Mouse (Mus musculus): ENCODE data around the gene Ube2e1.

Gene Ube2e1

DNA sequence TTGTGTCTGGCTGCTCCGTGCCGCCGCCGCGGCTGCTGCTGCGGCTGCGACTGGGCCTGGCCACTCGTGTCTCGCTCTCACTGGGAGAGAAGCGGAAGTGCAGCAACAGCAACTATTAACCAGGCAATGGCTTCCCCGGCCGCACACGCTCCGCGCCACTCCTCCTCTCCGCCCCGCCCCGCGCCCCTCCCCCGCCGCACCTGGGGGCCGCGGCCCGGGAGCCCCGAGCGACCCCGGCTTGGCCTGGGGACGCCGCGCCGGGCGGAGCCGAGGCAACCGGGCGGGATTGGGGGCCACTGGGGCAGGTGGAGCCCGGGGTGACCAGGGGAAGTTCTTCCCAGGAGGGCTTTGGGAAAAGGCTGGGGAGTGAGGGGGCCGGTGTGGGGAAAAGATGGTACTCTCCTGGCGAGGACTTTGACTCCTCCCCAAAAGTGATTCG lies at the start of gene Ube2e1:
TSS of gene Ube2e1 (minus strand) at position 167 of the 439 bp plus-strand sequence.
- peak; percentile 66 for DNase-seq

DNA sequence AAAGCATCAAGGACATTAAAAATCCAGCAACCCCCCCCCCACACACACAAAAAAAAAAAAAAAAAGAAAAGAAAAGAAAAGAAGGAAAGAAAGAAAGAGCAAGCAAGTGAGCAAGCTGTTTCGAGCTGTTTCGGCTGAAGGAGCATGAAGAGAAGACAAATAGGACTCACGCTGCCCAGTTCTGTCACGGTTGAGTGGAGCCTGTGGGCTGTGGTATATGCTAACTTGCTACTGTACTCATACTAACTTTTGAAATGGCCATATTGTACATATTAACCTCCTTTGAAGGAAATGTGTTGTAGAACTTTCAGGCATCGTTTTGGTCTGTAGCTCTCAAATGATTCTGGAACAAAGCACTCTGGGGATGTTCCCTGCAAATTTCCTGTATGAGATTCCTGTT lies 48.2 kb upstream of the Ube2e1 start:
- no peak for DNase-seq

DNA sequence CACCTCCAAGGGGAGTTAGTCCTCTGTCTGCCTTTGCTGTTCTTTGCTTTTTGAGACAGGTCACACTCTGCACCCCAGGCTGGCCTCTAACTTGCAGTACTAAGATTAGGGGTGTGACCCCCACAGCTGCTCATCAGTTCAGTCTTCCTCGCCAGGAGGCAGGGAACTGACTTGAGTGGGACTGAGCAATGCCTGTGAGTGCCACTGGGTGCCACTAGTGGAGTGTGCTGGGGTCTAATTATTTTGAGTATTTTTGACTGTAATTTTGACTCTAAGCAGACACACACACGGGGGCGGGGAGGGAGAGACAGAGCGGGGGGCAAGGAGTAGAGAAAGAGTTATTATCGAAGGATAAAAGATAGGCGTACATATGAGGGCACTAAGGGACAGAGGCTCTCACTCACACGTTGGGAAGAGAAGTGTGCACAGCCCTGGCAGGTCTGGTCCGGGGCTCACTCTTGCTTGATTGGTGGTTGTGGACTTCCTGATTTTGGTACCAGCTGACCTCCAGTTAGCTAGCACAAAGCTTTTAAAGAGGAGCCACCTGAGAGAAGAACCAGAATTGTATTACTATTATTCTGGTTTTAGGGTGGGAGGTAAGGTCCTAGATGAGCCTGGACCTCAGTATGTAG lies 46.4 kb upstream of the Ube2e1 start:
- no peak for DNase-seq

DNA sequence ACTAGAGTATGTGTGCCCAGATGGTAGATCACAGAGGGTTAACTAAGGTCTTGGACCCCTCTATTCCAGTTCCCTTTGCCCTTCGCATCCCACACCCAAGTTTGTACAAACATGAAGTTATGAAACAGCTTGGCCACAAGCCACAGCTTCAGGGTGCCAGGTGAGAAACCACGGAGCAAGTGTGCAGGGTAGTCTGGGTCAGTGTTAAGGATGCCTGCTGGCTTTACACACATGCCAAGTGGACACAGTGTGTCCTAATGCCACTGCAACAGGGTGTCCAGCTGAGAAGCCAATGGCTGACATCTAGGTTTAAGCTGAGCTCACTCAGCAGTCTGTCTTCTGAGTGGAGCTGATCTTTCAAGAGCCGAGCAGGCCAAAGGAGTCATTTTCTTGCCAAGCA lies 44.5 kb upstream of the Ube2e1 start:
- no peak for DNase-seq

DNA sequence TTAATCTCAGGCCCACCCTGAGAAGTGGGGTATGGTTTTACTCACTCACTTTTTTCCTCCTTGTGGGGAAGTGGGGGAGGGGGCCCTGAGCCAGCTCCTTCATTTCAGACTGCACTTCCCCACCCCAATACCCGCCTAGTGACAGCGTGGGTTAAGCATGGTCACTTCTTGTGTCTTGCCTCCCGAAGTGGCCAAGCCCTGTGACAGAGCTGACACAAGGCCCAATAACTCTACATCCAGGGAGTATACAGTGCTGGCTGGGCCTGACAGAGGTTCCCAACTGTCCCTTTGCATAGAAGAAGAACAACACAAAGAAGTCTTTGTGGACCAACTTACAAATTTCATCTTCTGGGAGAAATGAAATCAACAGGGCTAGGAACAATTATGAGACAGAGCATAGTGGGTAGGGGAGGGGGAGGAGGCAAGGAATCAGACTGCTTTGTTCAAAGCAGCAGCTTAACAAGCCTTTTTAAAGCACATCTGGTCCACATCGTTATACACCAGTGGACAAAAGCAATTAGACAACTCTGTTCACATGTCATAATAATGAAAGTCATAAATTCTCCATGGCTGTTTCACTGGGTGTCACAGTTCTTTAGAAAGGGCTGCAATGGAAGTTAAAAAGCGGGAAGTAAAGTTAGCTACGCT lies 42.2 kb upstream of the Ube2e1 start:
- DNase-seq: no peak

DNA sequence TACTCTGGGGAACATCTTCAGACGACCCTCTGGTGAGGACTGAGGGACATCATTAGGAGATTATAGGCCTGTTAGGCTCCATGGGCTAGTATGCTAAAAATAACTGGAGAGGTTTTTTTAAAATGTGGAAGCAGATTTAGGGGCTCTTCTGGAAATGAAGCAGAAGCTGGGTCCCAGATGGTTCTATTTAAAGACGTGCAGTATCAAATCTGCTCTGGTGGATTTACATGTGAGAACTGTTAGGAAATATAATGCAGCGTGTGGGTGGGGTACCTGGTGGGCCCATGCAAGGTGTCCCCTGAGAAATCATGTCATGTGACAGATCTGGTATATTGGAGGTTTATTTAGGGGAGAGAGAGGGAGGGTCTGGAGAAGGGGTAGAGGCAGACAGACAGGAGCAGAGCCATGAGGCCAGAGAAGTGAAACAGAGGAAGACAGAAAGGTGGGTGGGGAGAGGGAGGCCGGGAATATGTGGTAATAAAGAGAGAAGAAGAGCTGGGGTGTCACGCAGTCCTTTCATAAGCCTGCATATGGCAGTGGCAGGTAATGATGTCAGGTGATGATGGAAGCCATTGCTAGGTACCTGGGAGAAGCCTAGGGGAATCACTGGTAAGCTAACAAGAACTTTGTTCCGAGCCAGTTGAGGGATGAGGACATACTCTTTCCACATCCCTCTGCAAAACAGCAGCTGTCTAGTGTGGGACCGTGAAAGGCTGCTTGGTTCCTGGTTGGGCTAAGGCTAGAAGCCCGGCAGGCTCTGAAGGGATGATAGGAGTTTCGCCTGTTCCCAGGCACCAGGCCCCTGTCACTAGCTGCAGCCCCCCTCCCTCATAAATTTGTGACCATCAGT lies 41.3 kb upstream of the Ube2e1 start:
- no peak for DNase-seq

DNA sequence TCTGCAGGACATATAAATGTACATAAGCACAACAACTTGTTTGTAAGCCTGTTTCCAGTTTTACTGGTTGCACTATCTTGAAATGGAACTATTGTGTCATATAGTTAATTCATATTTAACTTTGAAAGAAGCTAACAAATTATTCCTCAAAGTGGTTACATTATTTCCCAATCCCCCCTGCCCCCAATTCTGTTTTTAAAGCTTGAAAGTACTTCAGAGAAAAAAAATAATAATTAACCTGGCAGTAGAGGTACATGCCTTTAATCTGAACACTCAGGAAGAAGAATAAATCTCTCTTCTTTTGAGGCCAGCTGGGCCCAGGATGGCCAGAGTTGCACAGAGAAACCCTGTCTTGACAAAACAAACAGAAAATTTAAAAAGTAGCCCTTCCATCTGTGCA lies 37.4 kb upstream of the Ube2e1 start:
- no peak for DNase-seq

DNA sequence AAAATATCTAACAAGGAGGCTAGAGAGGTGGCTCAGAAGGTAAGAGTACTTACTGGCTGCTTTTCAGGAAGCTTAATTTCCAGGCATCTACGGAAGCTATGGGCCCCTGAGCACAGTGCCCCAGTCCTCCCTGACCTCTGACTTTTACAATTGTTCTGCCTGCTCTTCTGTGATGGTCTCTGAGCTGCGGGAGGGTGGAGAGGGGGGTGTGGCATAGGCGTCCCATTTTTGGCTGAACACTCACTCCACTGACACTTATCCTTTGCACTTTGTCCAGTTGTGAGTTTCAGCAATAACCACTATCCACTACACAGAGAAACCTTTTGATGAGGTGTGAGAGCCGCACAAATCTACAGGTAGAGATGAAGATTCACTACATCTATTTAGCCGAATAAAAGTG lies 35.4 kb upstream of the Ube2e1 start:
- DNase-seq: no peak

DNA sequence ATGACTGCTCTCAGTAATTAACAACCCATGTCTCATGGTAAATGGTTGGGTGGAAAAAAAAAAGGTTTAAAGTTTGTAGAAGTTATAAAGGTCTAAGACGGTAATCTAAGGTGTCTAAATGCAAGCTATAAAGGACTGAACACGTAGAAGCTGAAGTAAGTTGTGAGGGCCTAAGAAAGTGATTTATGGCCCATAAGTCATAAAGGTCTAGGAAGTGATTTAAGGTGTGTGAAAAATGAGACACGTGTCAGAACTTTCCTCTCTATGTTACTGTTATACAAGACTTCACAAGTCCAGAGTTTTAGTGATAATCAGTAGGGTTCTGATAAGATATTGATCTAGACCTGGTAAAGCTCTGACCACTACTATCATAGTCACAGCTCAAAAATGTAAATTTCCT lies 32.7 kb upstream of the Ube2e1 start:
- no peak for DNase-seq

DNA sequence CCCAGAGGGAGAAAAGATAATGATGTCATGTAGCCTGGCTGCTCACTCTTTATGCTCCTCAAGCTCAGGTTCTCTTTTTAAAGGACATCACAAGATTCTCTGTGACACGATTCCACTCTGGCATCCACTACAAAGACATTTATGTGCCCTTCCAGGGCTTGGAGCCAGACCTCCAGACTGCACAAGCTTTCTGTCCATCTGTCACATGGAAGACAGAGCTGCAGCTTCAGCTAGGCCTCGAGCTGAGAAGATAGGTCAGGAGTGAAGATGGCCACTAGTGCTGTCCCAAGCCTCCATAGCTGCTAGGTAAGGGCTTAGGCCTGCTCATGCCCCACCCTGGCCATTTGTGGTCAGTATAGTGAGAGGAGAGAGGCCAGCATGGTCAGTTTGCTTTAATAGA lies 24.8 kb upstream of the Ube2e1 start:
- DNase-seq: peak; percentile 80

DNA sequence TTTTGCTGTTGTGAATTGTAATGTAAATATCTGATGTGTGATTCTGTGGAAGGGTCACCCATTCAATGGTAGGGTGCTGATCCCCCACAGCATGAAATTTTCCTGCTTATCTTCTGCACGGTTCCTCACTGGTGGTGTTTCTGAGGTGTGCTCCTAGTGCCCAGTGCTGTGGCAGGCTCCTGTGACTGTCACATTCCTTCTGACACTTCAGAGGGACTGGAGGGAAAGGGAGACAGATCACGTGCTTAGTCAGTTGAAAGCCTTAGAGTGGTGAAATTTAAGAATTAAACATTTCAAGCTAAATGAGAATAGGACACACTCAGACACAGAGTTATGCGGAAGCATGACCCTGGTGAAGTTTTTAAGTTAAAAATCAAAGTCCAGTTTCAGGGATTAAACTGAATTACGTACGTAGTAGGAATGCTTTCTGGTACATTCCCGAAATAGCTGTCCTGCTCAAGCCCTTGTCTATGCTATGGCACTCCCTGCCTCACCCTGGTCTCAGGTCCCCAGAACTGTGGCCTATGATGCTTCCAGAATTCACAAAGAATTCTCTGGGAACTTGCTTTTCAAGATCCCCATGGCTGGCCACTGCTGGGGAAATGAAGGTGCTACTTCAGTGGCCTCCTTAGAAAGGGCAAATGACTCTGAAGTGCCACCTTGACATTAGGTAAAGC lies 24.0 kb upstream of the Ube2e1 start:
- DNase-seq: no peak

DNA sequence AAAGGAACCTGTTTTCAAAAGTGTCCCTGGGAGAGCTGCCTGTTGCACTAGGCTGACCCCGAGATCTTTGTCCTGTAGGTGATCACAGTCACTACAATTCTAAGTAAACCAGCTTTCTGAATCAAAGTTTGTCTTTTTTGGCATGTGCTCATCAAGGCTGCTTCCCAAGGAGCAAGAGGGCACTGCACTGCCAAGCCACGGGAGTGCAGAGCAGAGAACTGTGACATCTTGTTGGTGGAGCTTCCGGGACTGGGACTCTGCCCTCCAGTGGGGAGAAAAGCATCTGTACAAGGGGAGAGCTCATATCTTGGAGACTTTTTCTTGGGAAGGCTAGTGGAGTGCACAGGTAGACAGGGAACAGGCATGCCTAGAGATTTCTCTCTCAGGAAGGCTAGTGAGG lies 21.9 kb upstream of the Ube2e1 start:
- no peak for DNase-seq

DNA sequence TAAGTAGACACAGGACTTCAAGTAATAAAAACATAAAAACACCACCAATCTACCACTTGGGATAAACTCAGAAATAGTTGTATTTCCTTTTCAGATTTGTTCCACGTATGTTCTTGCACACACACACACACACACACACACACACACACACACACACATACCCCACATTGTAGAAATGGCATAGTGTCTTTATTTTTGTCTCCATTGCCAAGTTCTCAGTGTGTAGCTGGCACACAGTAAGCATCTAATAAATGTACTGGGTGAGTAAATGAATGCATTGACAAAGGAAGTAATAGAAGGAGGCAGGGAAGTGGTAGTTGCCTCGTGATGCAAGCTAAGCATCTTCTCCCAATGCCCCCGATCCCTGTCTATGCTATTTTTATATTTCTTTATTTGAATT lies 21.3 kb upstream of the Ube2e1 start:
- DNase-seq: no peak

DNA sequence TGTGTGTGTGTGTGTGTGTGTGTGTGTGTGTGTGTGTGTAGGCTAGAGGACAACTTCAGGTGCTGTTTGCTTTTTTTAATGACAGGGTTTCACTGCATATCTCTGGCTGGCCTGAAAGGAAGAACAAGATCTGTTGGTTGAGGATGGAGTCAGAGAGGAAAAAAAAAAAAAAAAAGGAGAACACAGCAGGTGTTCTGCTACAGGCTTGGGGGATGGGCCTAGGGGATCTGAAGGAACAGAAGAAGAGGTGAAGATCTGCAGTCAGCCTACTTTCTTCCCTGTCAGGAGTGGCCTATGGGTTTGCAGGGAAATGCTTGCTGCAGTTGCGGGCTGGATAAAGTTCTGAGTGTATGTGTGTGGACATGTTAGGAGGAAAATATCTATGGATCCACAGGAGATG lies 19.0 kb upstream of the Ube2e1 start:
- no peak for DNase-seq

DNA sequence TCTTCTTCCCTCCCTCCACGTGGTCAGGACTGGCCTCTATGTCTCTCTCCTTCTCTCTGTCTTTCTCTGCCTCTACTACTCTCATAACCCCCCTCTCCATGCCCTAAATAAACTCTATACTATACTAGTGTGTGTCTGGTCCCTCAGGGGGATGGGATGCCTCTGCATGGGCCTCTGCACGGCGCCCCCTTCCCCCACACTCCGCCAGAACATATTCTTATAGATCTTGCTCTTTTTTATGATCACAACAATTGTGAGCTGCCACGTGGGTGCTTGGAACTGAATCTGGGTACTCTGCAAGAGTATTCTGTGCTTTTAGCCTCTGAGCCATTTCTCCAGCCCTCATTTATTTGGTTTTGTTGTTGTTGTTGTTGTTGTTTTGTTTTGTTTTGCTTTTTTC lies 18.2 kb upstream of the Ube2e1 start:
- DNase-seq: no peak

DNA sequence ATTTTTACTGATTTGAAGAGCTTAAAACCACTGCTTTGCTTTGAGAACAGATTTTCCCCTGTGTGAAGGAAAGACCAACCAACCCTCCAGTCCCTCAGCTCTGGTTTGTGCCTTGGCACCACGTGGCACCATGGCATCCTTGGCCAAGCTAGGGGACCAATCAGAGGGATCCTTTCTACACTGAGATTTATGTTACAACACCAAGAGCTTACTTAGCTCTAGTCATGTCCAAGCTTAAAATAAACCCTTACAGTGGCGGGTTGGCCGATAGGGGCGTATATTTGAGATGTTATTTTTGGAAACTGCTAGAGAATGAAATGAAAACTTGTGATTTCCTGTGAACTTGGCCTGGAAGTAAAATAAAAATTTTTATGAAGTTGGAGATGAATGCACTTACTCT lies 11.9 kb upstream of the Ube2e1 start:
- no peak for DNase-seq

DNA sequence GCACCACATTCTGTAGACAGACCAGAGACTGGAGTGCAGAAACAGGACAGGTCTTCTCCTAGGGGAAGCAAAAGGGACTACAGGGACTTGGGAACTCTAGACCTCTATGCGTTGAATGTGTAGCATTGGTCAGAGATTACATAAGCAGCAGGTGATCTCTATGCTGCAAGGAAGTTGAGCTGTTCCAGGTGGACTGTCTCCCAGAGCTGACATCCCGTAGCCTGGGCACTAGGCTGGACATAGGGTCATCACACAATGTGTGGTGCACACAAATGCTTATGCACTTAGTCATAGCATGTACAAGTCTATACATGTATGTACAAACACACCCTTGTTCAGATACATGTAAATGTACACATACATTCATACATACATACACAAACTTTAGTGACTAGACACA lies 11.1 kb upstream of the Ube2e1 start:
- no peak for DNase-seq

DNA sequence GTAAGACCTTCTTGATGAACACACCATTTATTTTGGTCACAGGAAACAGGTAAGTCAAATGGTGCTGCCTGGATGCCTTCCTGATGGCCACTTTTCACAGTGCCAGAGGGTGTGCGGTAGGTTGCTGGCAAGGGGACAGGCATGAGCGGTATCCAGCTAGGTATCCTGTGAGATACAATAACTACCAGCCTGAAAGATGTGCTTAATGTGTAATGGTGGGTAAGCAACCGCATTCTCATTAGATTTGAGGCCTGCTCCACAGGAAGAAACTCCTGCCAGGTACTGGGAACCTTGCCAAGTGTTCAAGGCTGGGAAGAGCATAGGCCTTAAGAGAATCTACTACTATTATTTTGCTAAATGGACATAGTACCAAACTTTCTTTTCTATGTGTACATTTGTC lies 9.4 kb upstream of the Ube2e1 start:
- peak; percentile 59 for DNase-seq

DNA sequence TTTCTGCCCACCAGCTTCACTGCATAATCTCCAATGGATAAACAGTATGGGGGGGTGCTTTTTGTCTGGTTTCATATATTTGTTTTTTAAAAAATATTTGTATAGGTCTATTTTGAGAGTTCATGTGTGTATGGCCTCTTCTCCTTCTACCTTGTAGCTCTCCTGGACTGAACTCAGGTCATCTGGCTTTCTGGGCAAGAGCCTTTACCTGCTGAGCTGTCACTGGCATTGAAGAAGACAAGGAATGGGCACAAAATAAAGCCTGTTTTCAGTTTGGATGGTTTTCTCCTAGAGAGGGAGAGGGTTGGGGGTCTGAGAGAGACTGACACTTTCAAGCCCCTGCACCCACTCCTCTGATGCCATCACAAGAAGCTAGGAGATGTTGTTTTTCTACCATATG lies 4.4 kb upstream of the Ube2e1 start:
- DNase-seq: no peak

DNA sequence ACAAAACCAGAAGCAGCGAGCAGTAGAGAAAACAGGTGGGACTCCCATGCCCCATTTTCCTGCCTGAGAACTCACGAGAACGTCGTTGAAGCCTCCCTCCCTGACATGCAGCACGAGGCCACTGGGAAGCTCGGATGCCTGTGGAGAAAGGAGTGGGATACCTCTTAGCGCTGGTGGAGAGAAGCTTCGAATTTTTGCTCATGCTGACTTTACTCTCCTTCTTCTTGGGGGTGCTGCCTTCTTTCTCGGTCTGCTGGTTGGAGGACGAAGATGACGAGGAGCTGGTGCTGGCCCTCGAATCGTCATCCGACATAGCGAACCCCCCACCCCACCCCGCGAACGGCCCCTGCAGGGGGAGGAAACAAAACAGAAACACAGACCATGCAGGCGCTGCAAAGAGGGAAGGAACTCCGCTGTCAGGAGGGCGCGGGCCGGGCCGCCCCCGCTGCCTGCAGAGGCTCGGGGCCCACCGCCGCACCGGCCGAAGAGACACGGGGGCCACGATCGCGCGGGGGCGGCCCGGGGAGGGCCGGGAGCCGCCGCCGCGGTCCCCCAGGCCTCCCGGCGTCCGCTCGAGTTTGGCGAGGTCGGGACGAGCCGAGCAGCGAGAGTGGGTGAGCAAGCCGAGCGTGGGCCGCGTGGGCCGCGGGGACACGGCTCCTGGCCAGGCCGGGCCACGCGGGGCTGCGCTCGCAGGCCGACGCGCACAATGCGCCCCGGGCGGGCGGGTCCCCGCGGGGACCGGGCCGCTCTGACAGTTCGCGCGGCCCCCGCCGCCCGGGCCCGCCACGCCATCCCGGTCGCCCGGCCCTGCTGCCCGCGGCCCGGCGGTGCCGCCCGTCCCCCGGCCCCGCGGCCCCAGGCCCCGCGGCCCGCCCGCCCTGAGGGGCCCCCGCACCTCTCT lies 618 bp downstream of the Ube2e1 start:
- peak; percentile 30 for DNase-seq

DNA sequence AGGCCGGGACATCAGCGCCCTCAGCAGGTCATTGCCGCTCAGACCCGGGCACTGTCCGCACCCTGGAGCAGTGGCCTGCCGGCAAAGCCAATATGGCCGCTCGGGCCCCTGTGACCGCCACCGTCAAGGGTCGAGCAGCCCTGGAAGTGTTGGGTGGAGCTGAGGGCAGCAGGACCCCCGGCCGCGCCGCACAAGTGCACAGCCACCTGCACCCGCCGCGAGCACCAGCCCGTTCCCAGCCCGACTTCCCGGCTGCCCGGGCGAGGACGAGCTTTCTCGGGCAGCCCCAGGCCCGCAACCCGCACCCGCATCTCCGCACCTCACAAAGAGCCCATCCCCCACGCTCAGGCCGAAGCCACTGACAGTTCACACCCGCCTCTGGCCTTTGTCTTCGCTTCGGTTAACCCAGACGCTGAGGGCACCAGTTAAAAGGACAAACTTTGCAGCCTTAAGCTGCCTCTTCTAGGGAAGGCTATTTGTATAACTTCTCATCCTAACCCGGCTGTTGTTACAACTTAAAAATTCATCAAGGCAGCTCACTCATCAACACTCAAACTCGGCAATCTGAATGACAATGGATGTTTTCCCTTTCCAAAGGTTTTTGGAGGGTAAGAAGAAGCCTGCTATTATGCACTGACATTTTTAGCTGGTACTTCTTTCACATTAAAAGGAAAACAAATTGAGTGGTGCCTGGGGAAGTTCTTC lies 4.5 kb downstream of the Ube2e1 start:
- DNase-seq: peak; percentile 23
